Mouse (Mus musculus): ENCODE data around the gene Lrrc74a. TPM values are rescaled to one million over a fixed set of nuclear protein-coding genes. Genes with fewer than 3 reads are reported as not detected.

Gene Lrrc74a
- polyA plus RNA-seq, 1 experiment from 2014 or later = not detected

DNA sequence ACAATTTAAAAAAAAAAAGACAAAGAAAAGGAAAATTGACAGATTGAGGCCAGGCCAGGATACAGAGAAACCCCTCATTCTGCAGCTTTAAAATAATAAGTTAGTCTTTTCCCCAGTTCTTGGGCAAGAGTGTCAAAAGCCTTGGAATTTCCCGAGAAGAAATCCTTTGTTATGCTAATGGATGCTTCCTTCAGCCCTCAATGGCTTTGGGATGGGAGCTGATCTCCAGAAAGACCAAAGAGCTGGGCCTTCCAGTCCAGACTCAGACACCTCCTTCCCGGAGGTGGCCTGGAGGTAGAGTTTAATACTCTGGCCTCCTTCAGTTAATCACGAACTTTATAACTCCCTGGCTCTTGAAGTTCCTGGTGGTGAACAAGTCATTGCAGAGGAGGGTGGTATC, 36.8 kb downstream of the Lrrc74a start:
- H3K27me3 ChIP-seq (ENCODE audit: control insufficient read depth, insufficient read depth, low read length) = no peaks in the 10 kb centered on the region
- no peak for ATAC-seq (replicated peaks; ENCODE audit: insufficient number of reproducible peaks, low FRiP score, low TSS enrichment)
- no peak overlapping the region for H3K27ac ChIP-seq (ENCODE audit: low read depth, low read length)
- no peak overlapping the region for H3K4me2 ChIP-seq
- no peak overlapping the region for H3K4me3 ChIP-seq (ENCODE audit: low read depth, low read length)
- H3K4me1 ChIP-seq (ENCODE audit: control insufficient read depth, insufficient read depth, low read length) = peaks cover 15% of the 10 kb centered on the region
- no peaks in the 10 kb centered on the region for H3K36me3 ChIP-seq (ENCODE audit: control insufficient read depth, insufficient read depth, low read length)
- 23% methylated on average over 3 of the region's 3 CpGs for WGBS (ENCODE audit: insufficient replicate concordance)
- no peak overlapping the region for H3K9ac ChIP-seq (ENCODE audit: low read depth, low read length)
- no peaks in the 10 kb centered on the region for H3K9me3 ChIP-seq (replicated peaks; ENCODE audit: control insufficient read depth, low read length)

- no peak for ATAC-seq (replicated peaks; ENCODE audit: insufficient number of reproducible peaks, low FRiP score, low TSS enrichment)
Measured at GRCm38 (mm10) chr12:86771823-86772427, 37.8 kb downstream of the Lrrc74a start.

DNA sequence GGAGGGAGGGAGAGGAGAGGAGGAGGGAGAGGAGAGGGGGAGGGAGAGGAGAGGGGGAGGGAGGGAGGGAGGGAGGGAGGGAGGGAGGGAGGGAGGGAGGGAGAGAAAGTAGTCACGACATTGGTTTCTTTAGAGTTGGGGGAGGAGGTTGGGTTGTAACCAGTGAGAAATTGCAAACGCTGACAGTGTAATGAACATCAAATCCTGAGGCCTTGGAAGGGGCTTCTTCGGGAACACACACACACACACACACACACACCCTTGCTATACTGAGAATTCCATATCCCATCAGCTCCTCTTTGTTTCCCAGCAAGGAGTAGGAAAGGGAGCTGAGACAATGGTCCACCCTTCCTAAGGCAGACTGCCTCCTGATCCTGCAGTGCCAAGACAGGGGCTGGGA, 38.4 kb downstream of the Lrrc74a start:
- no peak overlapping the region for H3K4me2 ChIP-seq
- H3K4me3 ChIP-seq (ENCODE audit: low read depth, low read length) = no peak overlapping the region
- no peak overlapping the region for H3K9ac ChIP-seq (ENCODE audit: low read depth, low read length)
- H3K36me3 ChIP-seq (ENCODE audit: control insufficient read depth, insufficient read depth, low read length) = no peaks in the 10 kb centered on the region
- H3K27ac ChIP-seq (ENCODE audit: low read depth, low read length) = no peak overlapping the region
- peaks cover 18% of the 10 kb centered on the region for H3K4me1 ChIP-seq (ENCODE audit: control insufficient read depth, insufficient read depth, low read length)
- ATAC-seq (replicated peaks; ENCODE audit: insufficient number of reproducible peaks, low FRiP score, low TSS enrichment) = no peak
- 34% methylated on average over 3 of the region's 3 CpGs for WGBS (ENCODE audit: insufficient replicate concordance)
- H3K9me3 ChIP-seq (replicated peaks; ENCODE audit: control insufficient read depth, low read length) = no peaks in the 10 kb centered on the region
- H3K27me3 ChIP-seq (ENCODE audit: control insufficient read depth, insufficient read depth, low read length) = no peaks in the 10 kb centered on the region

More at GRCm38 (mm10) chr12:86771823-86772427, 37.8 kb downstream of the Lrrc74a start:
- Histone ChIP-seq H3K4me1 (ENCODE audit: control insufficient read depth, insufficient read depth, low read length) (peaks cover 18% of the 10 kb centered on the region), H3K4me2 (no peak overlapping the region), H3K4me3 (ENCODE audit: low read depth, low read length) (no peak overlapping the region), H3K9me3 (replicated peaks; ENCODE audit: control insufficient read depth, low read length) (no peaks in the 10 kb centered on the region), H3K9ac (ENCODE audit: low read depth, low read length) (no peak overlapping the region), H3K27me3 (ENCODE audit: control insufficient read depth, insufficient read depth, low read length) (no peaks in the 10 kb centered on the region), H3K27ac (ENCODE audit: low read depth, low read length) (no peak overlapping the region), H3K36me3 (ENCODE audit: control insufficient read depth, insufficient read depth, low read length) (no peaks in the 10 kb centered on the region)
- WGBS (ENCODE audit: insufficient replicate concordance) = 12% methylated on average over 12 of the region's 12 CpGs

DNA sequence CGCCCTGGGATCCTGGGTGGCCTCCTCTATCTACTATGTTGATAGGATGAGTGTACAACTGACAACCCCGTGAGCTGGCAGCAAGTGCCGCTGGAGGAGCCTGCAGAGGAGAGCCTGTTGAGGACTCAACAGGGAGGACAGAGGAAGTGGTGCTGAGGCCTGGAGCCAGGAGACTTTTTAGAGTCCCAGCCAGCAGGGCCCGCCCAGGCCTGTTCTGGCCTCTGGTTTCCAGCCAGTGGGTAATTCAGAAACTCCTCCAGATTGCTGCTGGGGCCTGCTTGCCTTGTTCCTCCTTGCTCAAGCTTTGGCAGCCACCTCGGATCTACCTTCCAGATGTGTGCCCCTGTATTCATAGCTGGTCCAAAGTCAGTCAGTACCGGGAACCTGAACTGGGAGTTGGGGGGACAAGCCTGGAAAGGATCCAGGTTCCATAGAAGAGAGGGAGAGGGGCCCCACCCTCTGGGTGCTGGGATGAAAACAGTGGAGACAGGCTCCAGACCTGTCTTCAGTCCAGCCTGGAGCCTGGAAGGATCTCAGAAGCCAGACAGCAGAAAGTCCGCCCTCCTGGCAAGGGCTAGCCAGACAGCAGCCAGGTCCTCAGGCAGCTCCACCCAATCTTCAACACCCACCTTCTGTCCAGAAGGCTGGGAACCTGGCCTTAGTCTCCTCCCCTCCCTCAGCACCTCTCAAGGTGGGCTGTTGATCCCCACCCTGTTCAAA, 41.6 kb downstream of the Lrrc74a start:
- H3K27ac ChIP-seq (ENCODE audit: low read depth, low read length) = 0 out of 2 replicates have a peak overlapping the region, but pooled peaks have one; percentile 29
- no peaks in the 10 kb centered on the region for H3K9me3 ChIP-seq (replicated peaks; ENCODE audit: control insufficient read depth, low read length)
- H3K4me2 ChIP-seq = no peak overlapping the region
- no peaks in the 10 kb centered on the region for H3K36me3 ChIP-seq (ENCODE audit: control insufficient read depth, insufficient read depth, low read length)
- H3K4me3 ChIP-seq (ENCODE audit: low read depth, low read length) = no peak overlapping the region
- peaks cover 11% of the 10 kb centered on the region for H3K4me1 ChIP-seq (ENCODE audit: control insufficient read depth, insufficient read depth, low read length)
- H3K27me3 ChIP-seq (ENCODE audit: control insufficient read depth, insufficient read depth, low read length) = no peaks in the 10 kb centered on the region
- 55% methylated on average over 7 of the region's 7 CpGs for WGBS (ENCODE audit: insufficient replicate concordance)
- no peak overlapping the region for H3K9ac ChIP-seq (ENCODE audit: low read depth, low read length)
- no peak for ATAC-seq (replicated peaks; ENCODE audit: insufficient number of reproducible peaks, low FRiP score, low TSS enrichment)

DNA sequence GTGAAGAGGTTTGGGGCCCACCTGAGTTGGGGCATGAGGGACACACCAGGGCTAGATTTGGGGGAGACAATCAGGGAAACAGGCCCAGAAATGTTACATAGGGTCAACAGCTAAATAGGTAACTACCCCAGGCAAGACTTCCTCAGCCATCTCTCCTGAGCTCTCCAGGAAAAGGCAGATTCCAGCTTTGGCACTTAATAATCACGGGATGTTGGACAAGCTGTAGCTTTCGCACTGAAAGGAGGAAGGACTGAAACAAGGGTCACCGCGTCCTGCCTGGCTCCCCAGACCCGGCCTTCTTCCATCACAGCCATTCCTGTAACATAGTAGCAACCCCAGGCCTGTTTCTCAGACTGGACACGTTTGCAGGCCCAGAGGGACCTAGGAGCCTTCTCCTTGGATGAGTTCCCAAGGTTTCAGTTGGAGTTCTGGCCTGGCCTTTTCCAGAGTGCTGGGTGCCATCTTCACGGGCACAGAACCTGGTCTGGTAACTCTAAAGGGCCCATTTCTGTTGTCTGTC, 42.2 kb downstream of the Lrrc74a start:
- H3K36me3 ChIP-seq (ENCODE audit: control insufficient read depth, insufficient read depth, low read length) = no peaks in the 10 kb centered on the region
- no peak overlapping the region for H3K9ac ChIP-seq (ENCODE audit: low read depth, low read length)
- no peak overlapping the region for H3K4me2 ChIP-seq
- no peaks in the 10 kb centered on the region for H3K27me3 ChIP-seq (ENCODE audit: control insufficient read depth, insufficient read depth, low read length)
- peaks cover 11% of the 10 kb centered on the region for H3K4me1 ChIP-seq (ENCODE audit: control insufficient read depth, insufficient read depth, low read length)
- no peaks in the 10 kb centered on the region for H3K9me3 ChIP-seq (replicated peaks; ENCODE audit: control insufficient read depth, low read length)
- no peak overlapping the region for H3K27ac ChIP-seq (ENCODE audit: low read depth, low read length)
- WGBS (ENCODE audit: insufficient replicate concordance) = 85% methylated on average over 7 of the region's 7 CpGs
- no peak for ATAC-seq (replicated peaks; ENCODE audit: insufficient number of reproducible peaks, low FRiP score, low TSS enrichment)
- H3K4me3 ChIP-seq (ENCODE audit: low read depth, low read length) = no peak overlapping the region

- Histone ChIP-seq H3K9me3 (replicated peaks; ENCODE audit: control insufficient read depth, low read length) (no peaks in the 10 kb centered on the region), H3K27ac (ENCODE audit: low read depth, low read length) (no peak overlapping the region), H3K27me3 (ENCODE audit: control insufficient read depth, insufficient read depth, low read length) (no peaks in the 10 kb centered on the region), H3K4me2 (no peak overlapping the region), H3K4me1 (ENCODE audit: control insufficient read depth, insufficient read depth, low read length) (peaks cover 14% of the 10 kb centered on the region), H3K4me3 (ENCODE audit: low read depth, low read length) (no peak overlapping the region), H3K9ac (ENCODE audit: low read depth, low read length) (no peak overlapping the region), H3K36me3 (ENCODE audit: control insufficient read depth, insufficient read depth, low read length) (no peaks in the 10 kb centered on the region)
- no peak for ATAC-seq (replicated peaks; ENCODE audit: insufficient number of reproducible peaks, low FRiP score, low TSS enrichment)
- 81% methylated on average over 4 of the region's 4 CpGs for WGBS (ENCODE audit: insufficient replicate concordance)
Measured at GRCm38 (mm10) chr12:86778531-86778930, 44.4 kb downstream of the Lrrc74a start.

DNA sequence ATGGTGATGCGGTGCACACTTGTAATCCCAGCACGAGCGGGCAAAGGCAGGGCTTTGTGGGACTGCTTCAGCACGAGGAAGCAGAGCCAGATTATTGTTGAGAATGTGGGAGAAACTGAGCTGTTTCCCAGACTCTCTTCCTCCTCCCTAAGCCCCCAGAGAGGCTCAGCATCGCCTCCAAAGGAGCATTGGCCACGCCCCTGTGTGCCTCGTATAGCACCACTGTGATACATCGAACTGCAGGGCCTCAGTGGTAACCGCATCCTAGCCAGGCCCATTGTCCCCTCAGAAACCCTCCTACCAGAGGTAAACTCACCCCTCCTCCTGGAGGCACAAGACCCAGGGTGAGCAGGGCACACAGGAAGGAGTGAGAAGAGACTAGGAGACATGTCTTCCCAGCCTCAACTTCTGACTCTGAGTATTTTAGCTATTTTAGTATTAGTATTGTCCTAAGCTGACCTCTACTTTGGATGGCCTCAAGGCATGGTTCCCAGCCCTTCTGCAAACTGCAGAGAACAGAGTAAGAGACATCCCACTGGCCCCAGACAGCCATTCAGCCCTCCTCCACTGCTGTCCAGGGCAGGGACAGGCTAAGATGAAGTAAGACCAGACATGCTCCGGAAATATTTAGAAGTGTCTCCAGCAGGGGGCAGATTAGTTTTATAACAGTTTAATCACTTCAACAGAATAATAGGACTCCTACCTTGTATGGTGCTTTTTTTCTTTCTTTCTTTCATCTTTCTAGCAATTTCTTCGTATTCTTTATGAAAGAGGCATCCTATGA, 45.2 kb downstream of the Lrrc74a start:
- H3K27ac ChIP-seq (ENCODE audit: low read depth, low read length) = no peak overlapping the region
- ATAC-seq (replicated peaks; ENCODE audit: insufficient number of reproducible peaks, low FRiP score, low TSS enrichment) = no peak
- H3K36me3 ChIP-seq (ENCODE audit: control insufficient read depth, insufficient read depth, low read length) = no peaks in the 10 kb centered on the region
- no peaks in the 10 kb centered on the region for H3K27me3 ChIP-seq (ENCODE audit: control insufficient read depth, insufficient read depth, low read length)
- H3K4me1 ChIP-seq (ENCODE audit: control insufficient read depth, insufficient read depth, low read length) = peaks cover 14% of the 10 kb centered on the region
- no peak overlapping the region for H3K4me3 ChIP-seq (ENCODE audit: low read depth, low read length)
- no peak overlapping the region for H3K9ac ChIP-seq (ENCODE audit: low read depth, low read length)
- 57% methylated on average over 11 of the region's 11 CpGs for WGBS (ENCODE audit: insufficient replicate concordance)
- H3K4me2 ChIP-seq = no peak overlapping the region
- H3K9me3 ChIP-seq (replicated peaks; ENCODE audit: control insufficient read depth, low read length) = no peaks in the 10 kb centered on the region

- Histone ChIP-seq H3K4me3 (ENCODE audit: low read depth, low read length) (no peak overlapping the region), H3K27me3 (ENCODE audit: control insufficient read depth, insufficient read depth, low read length) (no peaks in the 10 kb centered on the region), H3K9ac (ENCODE audit: low read depth, low read length) (no peak overlapping the region), H3K4me2 (no peak overlapping the region), H3K9me3 (replicated peaks; ENCODE audit: control insufficient read depth, low read length) (no peaks in the 10 kb centered on the region), H3K36me3 (ENCODE audit: control insufficient read depth, insufficient read depth, low read length) (no peaks in the 10 kb centered on the region), H3K27ac (ENCODE audit: low read depth, low read length) (no peak overlapping the region), H3K4me1 (ENCODE audit: control insufficient read depth, insufficient read depth, low read length) (peaks cover 5% of the 10 kb centered on the region; the same call in 1 of the 2 replicates)
- ATAC-seq (replicated peaks; ENCODE audit: insufficient number of reproducible peaks, low FRiP score, low TSS enrichment) = no peak
- WGBS (ENCODE audit: insufficient replicate concordance) = 36% methylated on average over 6 of the region's 6 CpGs
Measured at GRCm38 (mm10) chr12:86781654-86782202, 47.6 kb downstream of the Lrrc74a start.
